Mouse (Mus musculus) CD8-positive naive resting alpha-beta T cell, adult 2 months (primary cell): Measurements from ENCODE around the gene Ubxn6.
A peak's percentile ranks its signal among the peaks of the same experiment; 100 is the strongest.

ENCODE experiments used
- DNase-seq, 2 experiments: peaks; one replicate each; pipeline ENCODE4 v3.0.0; 2022; ENCODE audit warnings: low read depth in 2 of 2, low spot score in 2 of 2

Gene Ubxn6

DNA sequence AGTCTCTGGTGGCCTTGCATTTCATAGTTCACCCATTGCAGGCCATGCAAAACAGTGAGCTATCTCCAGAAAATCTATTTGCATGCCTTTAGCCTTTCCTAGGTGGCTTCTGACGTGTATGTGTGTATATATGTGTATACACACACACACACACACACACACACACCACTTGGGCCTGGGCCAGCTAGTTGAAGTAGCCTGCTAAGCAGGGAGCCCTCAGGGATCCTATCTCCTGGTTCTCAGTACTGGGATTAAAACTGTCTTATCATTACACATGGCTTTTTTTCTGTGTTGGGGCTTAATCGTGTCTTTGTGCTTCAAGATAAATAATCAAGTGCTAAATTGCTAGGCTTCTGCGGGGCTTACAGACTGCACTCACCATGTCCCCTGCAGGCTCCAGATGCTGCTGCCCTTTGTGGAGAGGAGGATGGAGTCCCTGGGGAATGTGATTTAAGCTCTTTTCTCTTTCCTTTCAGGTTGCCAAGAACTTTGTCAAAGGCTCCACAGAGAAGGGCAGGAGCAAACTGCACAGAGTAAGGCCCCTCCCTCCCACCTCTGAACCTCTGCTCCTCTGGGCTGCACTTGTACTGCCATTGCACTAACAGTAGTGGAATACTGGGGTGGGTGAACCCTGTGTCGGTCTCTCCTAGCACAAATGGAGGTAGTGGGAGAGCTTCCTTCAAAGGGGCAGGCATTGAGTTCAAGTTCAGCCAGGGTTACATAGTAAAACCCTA lies 18.7 kb downstream of the Ubxn6 start:
- DNase-seq, result no peak

- DNase-seq, result no peak
These were observed 19.9 kb downstream of the Ubxn6 start for GRCm38 (mm10) chr17:56054938-56055337.

DNA sequence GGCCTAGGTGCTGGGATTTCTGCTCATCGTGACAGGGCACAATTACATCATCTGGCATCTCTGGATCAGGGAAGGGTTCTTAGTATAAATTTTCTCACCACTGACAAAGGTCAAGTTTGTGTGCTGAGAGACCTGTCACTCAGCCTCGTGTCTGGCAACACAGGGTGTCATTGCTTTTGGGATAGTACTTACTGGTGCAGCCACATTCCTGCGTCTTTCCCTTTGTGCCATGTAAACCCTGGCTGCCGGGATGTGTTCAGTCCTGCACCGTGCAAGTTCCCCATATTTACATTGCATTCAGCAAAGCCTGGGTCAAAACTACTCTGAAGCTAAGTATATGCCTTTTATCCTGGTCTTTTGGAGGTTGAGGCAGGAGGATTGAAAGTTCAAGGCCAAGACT lies 23.5 kb downstream of the Ubxn6 start:
- DNase-seq, result no peak

- DNase-seq, result no peak
These were observed 34.0 kb downstream of the Ubxn6 start for GRCm38 (mm10) chr17:56040857-56041163.

GRCm38 (mm10) chr17:56040030-56040856 lies 34.6 kb downstream of the Ubxn6 start, which contains the start of gene Chaf1a:
Chaf1a (plus strand) TSS chr17:56040439.
- DNase-seq, result peak; percentile 87 to 90

- DNase-seq, result no peak
These were observed 35.5 kb downstream of the Ubxn6 start for GRCm38 (mm10) chr17:56039345-56039744.

- no peak for DNase-seq
These were observed 36.1 kb downstream of the Ubxn6 start for GRCm38 (mm10) chr17:56038583-56039261.

DNA sequence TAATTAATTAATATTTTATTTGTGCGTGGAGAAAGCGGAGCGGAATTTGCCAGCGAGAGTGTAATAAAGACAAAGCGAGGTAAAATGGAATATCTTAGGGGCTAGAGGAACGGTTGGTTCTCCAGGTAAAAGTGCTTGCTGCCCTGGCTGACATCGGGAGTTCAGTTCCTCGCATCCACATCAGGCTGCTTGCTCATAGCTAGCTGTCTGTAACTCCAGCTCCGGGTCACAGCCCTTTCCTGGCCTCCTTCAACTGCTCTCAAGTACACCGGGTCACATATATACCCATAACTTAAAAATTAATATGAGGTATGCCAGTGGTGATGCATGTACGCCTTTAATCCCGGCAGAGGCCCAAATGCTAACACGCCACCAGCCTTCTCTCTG lies 37.9 kb downstream of the Ubxn6 start:
- no peak for DNase-seq

- DNase-seq, result peak; percentile 99 to 100
These were observed 38.5 kb downstream of the Ubxn6 start, which contains the start of gene Sh3gl1 for GRCm38 (mm10) chr17:56036176-56036900. Sh3gl1 (minus strand) TSS chr17:56036635.

GRCm38 (mm10) chr17:56035216-56035615 lies 39.6 kb downstream of the Ubxn6 start:
- no peak for DNase-seq

DNA sequence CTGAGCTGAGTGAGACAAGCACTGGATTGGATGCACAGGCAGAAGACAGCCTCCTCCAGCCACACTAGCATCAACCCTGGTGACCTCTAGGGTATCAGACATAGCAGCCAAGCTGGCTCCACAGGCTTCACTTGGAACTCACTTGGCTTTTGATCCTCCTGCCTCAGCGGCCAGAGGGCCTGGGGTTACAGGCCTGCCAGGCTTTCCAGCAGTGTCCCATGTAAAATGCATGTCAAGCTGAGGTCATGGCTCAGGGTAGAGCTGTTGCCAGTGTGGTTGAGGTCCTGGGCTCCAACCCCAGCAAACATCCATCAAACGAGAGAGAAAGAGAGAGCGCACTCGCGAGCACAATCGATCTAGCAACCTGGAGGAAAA lies 40.1 kb downstream of the Ubxn6 start:
- DNase-seq, result no peak

DNA sequence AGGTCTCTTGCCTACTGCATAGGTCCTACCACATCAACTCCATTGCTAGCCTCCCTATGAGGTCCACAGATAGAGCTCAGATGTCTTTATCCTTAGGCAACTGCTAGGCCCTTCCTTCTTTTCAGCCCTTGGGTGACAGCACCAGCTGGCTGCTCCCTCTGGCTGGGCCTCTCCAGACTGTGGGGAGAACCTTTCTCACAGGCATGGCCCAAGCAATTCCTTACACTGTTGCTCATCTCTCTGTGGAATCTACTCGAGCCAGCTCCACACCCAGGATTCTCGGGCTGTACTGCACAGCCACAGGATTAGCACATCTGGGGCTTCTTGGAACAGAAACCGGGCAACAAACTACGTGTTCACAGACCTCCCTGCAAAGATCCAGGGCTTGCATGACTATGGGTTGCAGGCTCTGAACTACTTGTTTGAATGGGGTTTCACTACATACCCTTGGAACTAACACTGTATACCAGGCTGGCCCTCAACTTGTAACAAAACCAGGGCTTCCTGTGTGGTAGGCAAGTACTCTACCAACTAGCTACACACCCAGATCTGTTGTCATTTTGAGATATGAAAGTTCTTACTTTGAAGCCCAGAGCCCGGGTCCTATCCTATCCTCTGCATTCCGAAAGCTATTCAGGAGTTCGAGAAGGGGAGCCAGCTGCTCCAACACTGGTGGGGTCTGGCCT lies 40.6 kb downstream of the Ubxn6 start:
- DNase-seq, result peak in 1 of 2 experiments; percentile 39

DNA sequence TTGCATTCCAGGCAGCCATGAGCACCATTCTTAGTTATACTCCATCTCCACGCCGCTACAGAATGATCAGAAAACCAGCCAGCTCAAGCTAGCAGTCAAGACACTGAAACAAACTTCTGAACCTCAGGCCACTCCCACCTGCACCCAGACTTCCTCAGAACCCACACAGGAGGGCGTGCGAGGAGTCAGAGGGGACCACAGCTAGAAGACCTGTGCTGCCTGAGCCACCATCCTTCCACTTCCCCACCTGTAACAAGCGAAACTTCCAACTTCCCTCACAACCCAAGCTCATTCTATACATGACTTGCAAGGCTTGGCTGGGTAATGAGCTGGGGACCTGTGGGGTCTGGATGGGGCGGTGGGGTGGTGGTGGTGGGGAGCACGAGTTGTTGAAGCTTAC lies 42.0 kb downstream of the Ubxn6 start:
- peak in 1 of 2 experiments; percentile 61 for DNase-seq

DNA sequence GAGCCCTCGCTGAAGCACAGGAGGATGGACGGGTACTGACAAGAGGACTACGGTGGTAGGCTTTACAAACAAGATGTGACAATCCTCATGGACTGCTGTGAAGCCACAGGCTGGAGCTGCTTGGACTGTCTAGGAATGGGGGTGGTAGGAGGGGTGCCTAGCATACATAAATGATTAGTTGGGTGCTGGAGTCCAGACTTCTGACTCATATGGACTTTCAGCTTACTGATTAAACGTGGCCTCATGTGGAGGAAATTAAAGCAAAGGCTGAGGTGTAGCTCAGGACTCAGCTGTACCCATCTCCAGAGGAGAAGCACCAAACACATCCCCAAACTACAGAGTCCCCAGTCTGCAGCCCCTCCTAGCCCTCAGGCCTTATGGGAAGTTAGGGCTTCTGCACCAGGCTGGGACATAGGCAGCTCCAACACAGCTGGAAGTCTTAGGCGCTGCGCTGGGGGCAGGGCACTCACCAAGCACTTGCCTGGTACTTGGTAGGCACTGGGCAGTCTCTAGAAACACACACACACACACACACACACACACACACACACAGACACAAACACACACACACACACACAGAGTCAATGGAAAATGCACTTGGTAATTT lies 42.6 kb downstream of the Ubxn6 start:
- no peak for DNase-seq

DNA sequence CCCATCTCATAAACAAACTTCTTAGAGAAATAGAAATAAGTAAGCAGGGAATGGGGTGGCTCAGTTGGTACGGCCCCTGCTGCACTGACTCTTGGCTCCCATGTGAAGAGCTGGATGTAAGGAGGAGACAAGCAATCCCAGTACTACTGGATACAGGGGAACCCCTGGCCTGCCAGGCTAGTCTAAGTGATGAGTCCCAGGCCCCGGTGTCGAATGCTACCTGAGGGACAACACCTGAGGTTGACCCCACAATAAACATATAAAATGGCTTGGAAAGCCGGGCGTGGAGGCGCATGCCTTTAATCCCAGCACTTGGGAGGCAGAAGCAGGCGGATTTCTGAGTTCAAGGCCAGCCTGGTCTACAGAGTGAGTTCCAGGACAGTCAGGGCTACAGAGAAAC lies 43.4 kb downstream of the Ubxn6 start:
- no peak for DNase-seq

DNA sequence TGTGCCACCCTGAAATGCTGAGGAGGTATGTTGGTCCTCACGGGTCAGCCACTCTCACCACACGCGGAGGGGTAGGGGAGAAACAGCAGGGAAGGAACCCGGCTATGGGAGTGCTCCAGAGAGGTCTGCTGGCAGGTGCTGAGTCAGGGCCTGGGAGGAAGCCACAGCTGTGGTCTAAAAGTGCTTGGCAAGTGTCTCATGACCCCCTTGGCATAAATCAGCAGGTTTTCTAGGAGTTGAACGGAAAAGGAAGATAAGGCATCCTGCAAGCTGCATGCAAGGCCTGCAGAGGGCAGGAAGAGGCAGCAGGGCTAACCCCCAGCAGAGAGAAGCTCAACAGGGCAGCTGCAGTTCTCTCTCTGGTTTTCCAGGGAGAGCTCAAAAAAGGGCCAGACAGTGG lies 43.9 kb downstream of the Ubxn6 start:
- DNase-seq, result no peak

- no peak for DNase-seq
These were observed 44.5 kb downstream of the Ubxn6 start for GRCm38 (mm10) chr17:56030238-56030870.

- DNase-seq, result no peak
These were observed 46.9 kb downstream of the Ubxn6 start for GRCm38 (mm10) chr17:56027801-56028441.

- DNase-seq, result no peak
These were observed 47.9 kb downstream of the Ubxn6 start for GRCm38 (mm10) chr17:56026881-56027280.
